Mouse (Mus musculus) kidney, postnatal 10 days (tissue): Measurements from ENCODE around the gene Dbt.

ENCODE experiments used
- DNase-seq: peaks from one replicate; pipeline ENCODE4 v3.0.0; 2021; ENCODE audit warnings: mixed read lengths

Gene Dbt

DNA sequence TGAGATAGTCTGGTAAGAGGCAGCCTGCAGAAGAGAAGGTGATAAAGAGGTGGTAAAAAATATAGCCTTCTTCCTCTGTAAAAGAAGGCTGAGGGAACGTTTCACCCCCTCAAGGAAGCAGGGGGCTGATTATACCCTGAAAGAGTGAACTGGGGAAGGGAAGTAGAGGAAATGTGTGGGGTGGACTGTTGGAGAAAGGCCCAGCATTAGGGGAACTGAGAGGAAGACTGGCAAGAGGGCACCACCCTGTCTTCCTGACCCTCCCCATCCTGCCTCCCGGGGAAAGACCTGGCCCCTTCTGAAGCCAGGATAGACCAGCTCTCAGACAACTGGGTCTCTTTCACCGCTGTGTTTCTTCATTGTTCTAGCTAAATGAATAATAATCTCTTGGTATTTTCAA is 29.7 kb downstream of the Dbt start:
- no peak for DNase-seq

DNA sequence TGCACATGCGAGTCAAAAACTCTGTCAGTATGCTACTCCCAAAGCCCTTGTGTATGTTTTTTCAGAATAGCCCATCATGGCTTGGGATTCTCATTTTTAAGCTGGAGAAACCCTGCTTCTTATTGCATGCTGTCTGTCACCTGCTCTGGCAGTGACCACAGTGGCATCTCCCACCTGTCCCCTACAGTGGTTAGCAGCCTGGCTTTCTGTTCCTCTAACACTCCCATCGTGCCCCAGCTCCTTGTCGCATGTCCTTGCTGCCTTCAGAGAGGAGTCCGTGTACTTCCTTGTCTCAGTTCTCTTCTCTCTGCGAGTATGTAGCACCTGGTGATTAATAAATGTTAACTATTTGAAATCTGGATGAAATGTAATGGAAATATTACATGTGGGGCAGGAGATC is 34.6 kb downstream of the Dbt start:
- no peak for DNase-seq

GRCm38 (mm10) chr3:116551362-116551761 is 38.5 kb downstream of the Dbt start:
- no peak for DNase-seq

DNA sequence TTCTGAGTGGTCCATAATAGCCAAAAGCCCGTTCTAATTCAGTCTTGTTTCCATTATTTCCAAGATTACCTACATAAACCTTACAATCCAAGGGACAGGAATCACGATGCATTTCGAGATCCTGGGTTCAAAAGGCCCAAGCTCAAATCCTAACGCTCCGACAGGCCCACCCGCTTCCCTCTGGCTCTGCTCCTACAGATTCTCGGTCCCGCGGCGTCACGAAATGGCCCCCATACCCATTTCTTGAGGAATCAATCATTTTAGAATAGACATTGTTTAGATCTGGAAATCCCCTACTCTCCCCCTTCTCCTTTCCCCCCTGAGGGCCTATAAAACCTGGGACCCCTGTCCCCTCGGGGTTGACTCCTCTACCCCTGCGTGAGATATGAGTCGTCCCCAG is 48.4 kb downstream of the Dbt start:
- peak; percentile 33 for DNase-seq

- DNase-seq, result no peak
These were observed 49.7 kb downstream of the Dbt start, which contains the start of gene Lrrc39 for GRCm38 (mm10) chr3:116562408-116563094. Lrrc39 (plus strand) TSS chr3:116562973.

GRCm38 (mm10) chr3:116563095-116563492 is 50.2 kb downstream of the Dbt start:
- DNase-seq, result no peak

DNA sequence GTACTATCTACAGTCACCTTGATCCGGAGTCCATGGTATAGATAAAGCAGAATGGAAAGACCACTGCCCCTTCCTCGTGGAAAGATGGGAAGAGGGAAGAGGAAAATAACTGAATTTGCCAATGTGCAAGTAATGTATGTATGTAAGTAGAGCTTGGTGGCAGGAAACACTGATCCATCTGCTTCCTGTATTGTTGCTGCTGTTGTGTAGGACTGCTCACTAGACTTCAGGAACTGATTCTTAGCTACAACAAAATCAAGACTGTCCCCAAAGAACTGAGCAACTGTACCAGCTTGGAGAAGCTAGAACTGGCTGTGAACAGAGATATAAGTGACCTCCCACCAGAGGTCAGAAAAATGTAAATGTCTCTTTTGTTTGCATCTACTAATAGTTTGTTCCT is 57.8 kb downstream of the Dbt start:
- no peak for DNase-seq

- DNase-seq, result peak; percentile 34
These were observed 64.4 kb downstream of the Dbt start for GRCm38 (mm10) chr3:116577286-116577685.

DNA sequence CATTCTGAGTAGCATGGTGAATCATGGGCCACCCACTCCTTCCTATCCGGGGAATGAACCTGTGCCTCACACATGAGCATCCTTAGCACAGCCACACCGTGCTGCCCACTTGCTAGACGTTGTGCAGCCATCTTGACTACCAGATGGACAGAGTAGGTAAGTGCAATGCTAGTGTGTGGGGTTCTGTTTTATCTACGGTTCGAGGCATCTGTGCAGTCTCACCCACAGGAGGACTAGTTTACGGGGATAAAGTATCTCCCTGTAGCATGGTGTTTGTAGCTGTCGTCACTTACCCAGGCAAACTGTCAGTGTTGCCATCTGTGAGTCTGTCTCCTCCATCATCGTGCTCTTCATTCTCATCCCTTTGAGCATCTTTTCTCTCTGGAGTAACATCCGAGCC is 69.3 kb downstream of the Dbt start:
- no peak for DNase-seq

- DNase-seq, result no peak
These were observed 81.3 kb downstream of the Dbt start for GRCm38 (mm10) chr3:116594076-116594727.

GRCm38 (mm10) chr3:116594728-116595602 is 82.1 kb downstream of the Dbt start, which contains the start of gene Sass6:
Sass6 (plus strand) TSS chr3:116594982.
- peak; percentile 100 for DNase-seq

DNA sequence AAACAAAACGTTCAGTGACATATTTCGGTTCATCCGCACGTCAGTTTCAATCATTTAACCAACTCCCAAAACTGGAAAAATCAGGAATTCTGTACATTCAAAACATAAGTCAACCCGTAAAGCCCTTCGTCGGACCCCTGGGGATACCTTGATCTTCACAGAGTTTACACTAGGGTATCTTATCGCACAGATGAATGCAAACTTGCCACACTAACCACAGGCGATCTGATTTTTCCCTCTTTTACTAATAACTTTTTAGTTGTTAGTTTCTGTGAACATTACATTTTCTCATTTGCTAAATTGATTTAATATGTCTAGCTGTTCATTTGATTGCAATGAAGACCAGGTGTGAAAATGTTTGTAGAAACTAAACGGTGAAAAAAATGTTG is 82.7 kb downstream of the Dbt start:
- DNase-seq, result no peak
